Mouse (Mus musculus) brown adipose tissue, adult 24 weeks (tissue): ENCODE measurements around the gene Podxl. TPM values are rescaled to one million over a fixed set of nuclear protein-coding genes. Genes with fewer than 3 reads are reported as not detected.

Experiments
- H3K27ac ChIP-seq: fragments of 200-500 bp; replicated peaks from 2 replicates; pipeline ENCODE4 v1.5.1; 2012; ENCODE audit warnings: low read depth, mild to moderate bottlenecking, low read length
- H3K4me1 ChIP-seq: fragments of 200-500 bp; 2 replicates; pipeline ENCODE4 v1.6.1; 2012; ENCODE audit warnings: low read length, mixed read lengths; ENCODE audit not compliant: control insufficient read depth, insufficient read depth, insufficient read length
- H3K4me3 ChIP-seq: fragments of 200-500 bp; 2 replicates; pipeline ENCODE4 v1.5.1; 2012; ENCODE audit warnings: low read depth, mild to moderate bottlenecking, low read length, moderate library complexity; ENCODE audit not compliant: insufficient read depth
- polyA plus RNA-seq: library from polyadenylated mRNA; stranded (reverse); fragments of >200 nt; gene quantifications from 2 replicates; pipeline ENCODE4 v1.2.4, GENCODE M21; 2012; ENCODE audit not compliant: missing spikeins, insufficient read depth, insufficient read length

The Podxl gene
- polyA plus RNA-seq = 13.0 and 18.7 TPM in 2 replicates

GRCm38 (mm10) chr6:31563235-31564181 is at the start of gene Podxl:
Podxl (minus strand) TSS chr6:31563981.
- peak within 1 kb of the TSS; percentile 63 for H3K27ac ChIP-seq
- peak within 1 kb of the TSS; percentile 66 for H3K4me3 ChIP-seq
- H3K4me1 ChIP-seq = peaks cover 10% of the 10 kb centered on the region; the same call in 1 of the 2 replicates

- Histone ChIP-seq H3K4me3 (no peak overlapping the region), H3K27ac (peak overlapping the region; percentile 54), H3K4me1 (peaks cover 30% of the 10 kb centered on the region)
These were observed 48.9 kb upstream of the Podxl start for GRCm38 (mm10) chr6:31612560-31613270.

- Histone ChIP-seq H3K4me1 (peaks cover 9% of the 10 kb centered on the region), H3K4me3 (no peak overlapping the region), H3K27ac (peak overlapping the region; percentile 50)
These were observed 42.6 kb upstream of the Podxl start for GRCm38 (mm10) chr6:31606429-31606828.

GRCm38 (mm10) chr6:31604629-31605265 is 41.0 kb upstream of the Podxl start:
- H3K4me3 ChIP-seq = no peak overlapping the region
- no peak overlapping the region for H3K27ac ChIP-seq
- H3K4me1 ChIP-seq = peaks cover 18% of the 10 kb centered on the region

- Histone ChIP-seq H3K27ac (no peak overlapping the region), H3K4me1 (peaks cover 18% of the 10 kb centered on the region), H3K4me3 (no peak overlapping the region)
These were observed 38.7 kb upstream of the Podxl start for GRCm38 (mm10) chr6:31602489-31602888.

- H3K27ac ChIP-seq = peak overlapping the region; percentile 92
These were observed 37.4 kb upstream of the Podxl start for GRCm38 (mm10) chr6:31601131-31601530.

GRCm38 (mm10) chr6:31599863-31600262 is 36.1 kb upstream of the Podxl start:
- Histone ChIP-seq H3K4me3 (no peak overlapping the region), H3K4me1 (peaks cover 19% of the 10 kb centered on the region; the same call in 1 of the 2 replicates), H3K27ac (peak overlapping the region; percentile 45; the same call in 1 of the 2 replicates)

More at GRCm38 (mm10) chr6:31601131-31601530, 37.4 kb upstream of the Podxl start:
- Histone ChIP-seq H3K4me1 (peaks cover 19% of the 10 kb centered on the region; the same call in 1 of the 2 replicates), H3K4me3 (no peak overlapping the region)

GRCm38 (mm10) chr6:31598349-31598911 is 34.6 kb upstream of the Podxl start:
- Histone ChIP-seq H3K27ac (no peak overlapping the region), H3K4me1 (peaks cover 25% of the 10 kb centered on the region), H3K4me3 (no peak overlapping the region)

- Histone ChIP-seq H3K4me3 (no peak overlapping the region), H3K27ac (peak overlapping the region; percentile 71), H3K4me1 (peaks cover 29% of the 10 kb centered on the region)
These were observed 33.3 kb upstream of the Podxl start for GRCm38 (mm10) chr6:31597136-31597460.

GRCm38 (mm10) chr6:31596346-31597135 is 32.8 kb upstream of the Podxl start:
- no peak overlapping the region for H3K4me3 ChIP-seq
- H3K4me1 ChIP-seq = peaks cover 28% of the 10 kb centered on the region
- peak overlapping the region; percentile 71 for H3K27ac ChIP-seq

GRCm38 (mm10) chr6:31592579-31593238 is 28.9 kb upstream of the Podxl start:
- no peak overlapping the region for H3K4me3 ChIP-seq
- peak overlapping the region; percentile 94 for H3K27ac ChIP-seq

GRCm38 (mm10) chr6:31592128-31592527 is 28.3 kb upstream of the Podxl start:
- Histone ChIP-seq H3K4me1 (peaks cover 18% of the 10 kb centered on the region), H3K4me3 (no peak overlapping the region), H3K27ac (peak overlapping the region; percentile 64)

More at GRCm38 (mm10) chr6:31592579-31593238, 28.9 kb upstream of the Podxl start:
- peaks cover 18% of the 10 kb centered on the region for H3K4me1 ChIP-seq

- Histone ChIP-seq H3K4me3 (no peak overlapping the region), H3K27ac (peak overlapping the region; percentile 64), H3K4me1 (peaks cover 19% of the 10 kb centered on the region)
These were observed 27.9 kb upstream of the Podxl start for GRCm38 (mm10) chr6:31591676-31592075.
